Comparison of ENCODE assay signal across 8 mouse cellular contexts in the genomic region with DNA sequence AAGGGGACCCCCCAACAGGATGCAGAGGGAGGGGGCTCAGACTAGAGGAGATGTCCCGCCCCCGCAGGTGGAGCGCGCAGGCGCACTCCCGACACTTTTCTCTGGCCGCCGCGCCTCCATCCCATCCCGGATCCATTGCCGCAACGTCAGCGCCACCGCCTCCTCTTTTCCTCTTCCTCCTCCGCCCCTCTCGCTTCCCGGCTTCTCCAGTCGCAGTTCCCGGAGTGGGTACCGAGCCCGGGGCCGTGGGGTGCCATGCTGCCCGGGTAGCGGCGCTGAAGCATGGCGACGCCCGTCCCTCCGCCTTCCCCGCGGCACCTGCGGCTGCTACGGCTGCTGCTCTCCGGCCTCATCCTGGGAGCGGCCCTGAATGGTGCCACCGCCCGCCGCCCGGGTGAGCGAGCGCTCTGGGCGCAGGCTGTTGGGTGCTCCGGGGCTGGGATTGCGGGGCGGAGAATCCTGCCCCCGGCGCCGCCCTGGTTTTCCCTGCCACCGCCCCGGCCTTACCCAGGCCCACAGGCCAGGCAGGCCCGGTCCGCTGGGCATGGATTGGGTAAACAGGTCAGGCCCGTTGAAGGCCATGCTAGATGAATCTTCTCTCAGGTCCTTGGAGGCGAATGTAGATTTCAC. TPM values are rescaled to one million over a fixed set of nuclear protein-coding genes. Genes with fewer than 3 reads are reported as not detected.
DNase-seq lines count a peak whose midpoint lies in the region; ATAC-seq and TF ChIP-seq lines count a peak whose summit lies in the region.

No protein-coding gene starts in this region.

- H3K4me3 ChIP-seq in forebrain, embryonic 16.5 days (replicated peaks; ENCODE audit: low read length) = peak overlapping the region; percentile 89
- H3K4me3 ChIP-seq in liver, embryonic 14.5 days (ENCODE audit: insufficient read depth in 1 of 2, low read depth in 2 of 2, low read length in 2 of 2) = peak overlapping the region; percentile 15 to 18; a peak in 3 of 4 replicates
- peak overlapping the region; percentile 74 for H3K4me3 ChIP-seq in neural tube, embryonic 15.5 days (replicated peaks)

- peak overlapping the region; percentile 67 for H3K4me2 ChIP-seq in forebrain, embryonic 16.5 days (ENCODE audit: low read length)
- peak overlapping the region; percentile 40 for H3K4me2 ChIP-seq in liver, embryonic 14.5 days (ENCODE audit: low read depth)
- peak overlapping the region; percentile 74 for H3K4me2 ChIP-seq in neural tube, embryonic 15.5 days

- no peak for TF ChIP-seq EP300 in liver, embryonic 14.5 days (IDR thresholded peaks at IDR 0.05; ENCODE audit: low read depth)

- peaks cover 28% of the 10 kb centered on the region for H3K4me1 ChIP-seq in forebrain, embryonic 16.5 days (replicated peaks; ENCODE audit: control insufficient read depth, insufficient read depth, low read length)
- H3K4me1 ChIP-seq in liver, embryonic 14.5 days (replicated peaks; ENCODE audit: control insufficient read depth in 2 of 2, insufficient read depth in 2 of 2, low read length in 1 of 2) = no peaks in the 10 kb centered on the region
- peaks cover 42% of the 10 kb centered on the region for H3K4me1 ChIP-seq in neural tube, embryonic 15.5 days

- peak; percentile 87 for ATAC-seq in forebrain, embryonic 16.5 days
- no peak for ATAC-seq in liver, embryonic 14.5 days (ENCODE audit: insufficient read depth)
- peak; percentile 89 for ATAC-seq in neural tube, embryonic 15.5 days (ENCODE audit: low FRiP score)

- peak overlapping the region; percentile 95 for H3K9ac ChIP-seq in forebrain, embryonic 16.5 days (replicated peaks; ENCODE audit: low read depth, low read length)
- H3K9ac ChIP-seq in liver, embryonic 14.5 days (replicated peaks) = no peak overlapping the region
- peak overlapping the region; percentile 99 for H3K9ac ChIP-seq in neural tube, embryonic 15.5 days (replicated peaks)

- DNase-seq in CD4-positive helper T cell, adult 2 months (ENCODE audit: low read depth, low spot score) = peak; percentile 37
- DNase-seq in brain, embryonic 18.5 days (ENCODE audit: low read depth, low spot score) = peak; percentile 79
- DNase-seq in heart, postnatal 36 days = peak; percentile 72
- DNase-seq in layer of hippocampus, adult 11-12 months (ENCODE audit: low spot score) = peak; percentile 91
- no peak for DNase-seq in liver, embryonic 14.5 days (ENCODE audit: low read depth in 3 of 3, low spot score in 3 of 3)
- DNase-seq in urinary bladder, adult 18-20 months (ENCODE audit: low spot score in 2 of 2) = peak; percentile 42 to 48

- peaks cover 13% of the 10 kb centered on the region for H3K27me3 ChIP-seq in forebrain, embryonic 16.5 days (replicated peaks; ENCODE audit: control insufficient read depth, insufficient read depth, low read length)
- peaks cover 57% of the 10 kb centered on the region for H3K27me3 ChIP-seq in liver, embryonic 14.5 days (ENCODE audit: control insufficient read depth, insufficient read depth, low read length)
- peaks cover 20% of the 10 kb centered on the region for H3K27me3 ChIP-seq in neural tube, embryonic 15.5 days (replicated peaks)

- peaks cover 3% of the 10 kb centered on the region; the same call in 1 of the 2 replicates for H3K36me3 ChIP-seq in forebrain, embryonic 16.5 days (ENCODE audit: control insufficient read depth, insufficient read depth)
- no peaks in the 10 kb centered on the region for H3K36me3 ChIP-seq in liver, embryonic 14.5 days (replicated peaks; ENCODE audit: control insufficient read depth, insufficient read depth, low read depth)
- peaks cover 8% of the 10 kb centered on the region for H3K36me3 ChIP-seq in neural tube, embryonic 15.5 days

- intact Hi-C loops in heart, postnatal 36 days (cut with DNase I) = loop anchor here (1.0 kb wide), 1 partner anchor 24 kb away; no protein-coding TSS in a partner anchor

- under 1% methylated on average over 50 of the region's 54 CpGs for WGBS in forebrain, embryonic 16.5 days
- 3% methylated on average over 53 of the region's 54 CpGs for WGBS in liver, embryonic 14.5 days (ENCODE audit: insufficient replicate concordance)
- under 1% methylated on average over 52 of the region's 54 CpGs for WGBS in neural tube, embryonic 15.5 days

- TF ChIP-seq CTCF in liver, embryonic 14.5 days (IDR thresholded peaks at IDR 0.05; ENCODE audit: low read depth) = no peak

- H3K9me3 ChIP-seq in forebrain, embryonic 16.5 days (ENCODE audit: control insufficient read depth, low read length) = no peaks in the 10 kb centered on the region
- no peaks in the 10 kb centered on the region for H3K9me3 ChIP-seq in liver, embryonic 14.5 days (ENCODE audit: control insufficient read depth, low read length)
- H3K9me3 ChIP-seq in neural tube, embryonic 15.5 days (replicated peaks) = no peaks in the 10 kb centered on the region

- H3K27ac ChIP-seq in forebrain, embryonic 16.5 days (ENCODE audit: low read length) = peak overlapping the region; percentile 90
- no peak overlapping the region for H3K27ac ChIP-seq in liver, embryonic 14.5 days
- peak overlapping the region; percentile 87 for H3K27ac ChIP-seq in neural tube, embryonic 15.5 days (replicated peaks)

RNA-seq across cellular contexts. Expression of gene Npdc1, which starts 3.9 kb away (rescaled TPM):
- polyA plus RNA-seq in forebrain, embryonic 16.5 days (2015; fragmentation: Nextera tagmentation; extraction: Ambion mirVana) = 384 and 515 TPM in 2 replicates
- total RNA-seq in heart, postnatal 36 days (2021) = 10 to 100 TPM; 27.3 to 27.8 TPM
- 3.4 and 3.9 TPM in 2 replicates for polyA plus RNA-seq in liver, embryonic 14.5 days (2012; rRNA removed)
- 2.4 and 2.7 TPM in 2 replicates for polyA plus RNA-seq in liver, embryonic 14.5 days (2014; fragmentation: Nextera tagmentation; extraction: Ambion mirVana)
- 398 and 483 TPM in 2 replicates for polyA plus RNA-seq in neural tube, embryonic 15.5 days (2015; fragmentation: Nextera tagmentation; extraction: Ambion mirVana)

RNA-seq across cellular contexts. Expression of gene Entpd2, which starts 7.4 kb away (rescaled TPM):
- polyA plus RNA-seq in forebrain, embryonic 16.5 days (2015; fragmentation: Nextera tagmentation; extraction: Ambion mirVana) = 5.2 and 6.2 TPM in 2 replicates
- 10 to 100 TPM; 14.5 to 15.4 TPM for total RNA-seq in heart, postnatal 36 days (2021)
- polyA plus RNA-seq in liver, embryonic 14.5 days (2012; rRNA removed) = 0.18 and 0.30 TPM in 2 replicates
- polyA plus RNA-seq in liver, embryonic 14.5 days (2014; fragmentation: Nextera tagmentation; extraction: Ambion mirVana) = 0.23 TPM in 1 of 2 replicates, not detected in the other
- polyA plus RNA-seq in neural tube, embryonic 15.5 days (2015; fragmentation: Nextera tagmentation; extraction: Ambion mirVana) = 9.6 TPM in 2 replicates

RNA-seq across cellular contexts. Expression of gene Fut7, which starts 20.0 kb away (rescaled TPM):
- 0.31 TPM in 1 of 2 replicates, not detected in the other for polyA plus RNA-seq in forebrain, embryonic 16.5 days (2015; fragmentation: Nextera tagmentation; extraction: Ambion mirVana)
- under 1 TPM; 0.27 to 0.36 TPM for total RNA-seq in heart, postnatal 36 days (2021)
- polyA plus RNA-seq in liver, embryonic 14.5 days (2012; rRNA removed) = 0.55 and 0.58 TPM in 2 replicates
- 0.34 and 0.90 TPM in 2 replicates for polyA plus RNA-seq in liver, embryonic 14.5 days (2014; fragmentation: Nextera tagmentation; extraction: Ambion mirVana)
- 0.13 and 0.38 TPM in 2 replicates for polyA plus RNA-seq in neural tube, embryonic 15.5 days (2015; fragmentation: Nextera tagmentation; extraction: Ambion mirVana)

RNA-seq across cellular contexts. Expression of gene Abca2, which starts 25.4 kb away (rescaled TPM):
- polyA plus RNA-seq in forebrain, embryonic 16.5 days (2015; fragmentation: Nextera tagmentation; extraction: Ambion mirVana) = 12.2 and 14.9 TPM in 2 replicates
- 10 to 100 TPM; 35.5 to 39.9 TPM for total RNA-seq in heart, postnatal 36 days (2021)
- 2.4 and 2.5 TPM in 2 replicates for polyA plus RNA-seq in liver, embryonic 14.5 days (2012; rRNA removed)
- polyA plus RNA-seq in liver, embryonic 14.5 days (2014; fragmentation: Nextera tagmentation; extraction: Ambion mirVana) = 0.91 and 1.1 TPM in 2 replicates
- 11.2 and 13.4 TPM in 2 replicates for polyA plus RNA-seq in neural tube, embryonic 15.5 days (2015; fragmentation: Nextera tagmentation; extraction: Ambion mirVana)

RNA-seq across cellular contexts. Expression of gene Sapcd2, which starts 31.0 kb away (rescaled TPM):
- polyA plus RNA-seq in forebrain, embryonic 16.5 days (2015; fragmentation: Nextera tagmentation; extraction: Ambion mirVana) = 23.8 and 29.9 TPM in 2 replicates
- under 1 TPM; 0.46 to 0.56 TPM for total RNA-seq in heart, postnatal 36 days (2021)
- polyA plus RNA-seq in liver, embryonic 14.5 days (2012; rRNA removed) = 20.1 and 21.5 TPM in 2 replicates
- polyA plus RNA-seq in liver, embryonic 14.5 days (2014; fragmentation: Nextera tagmentation; extraction: Ambion mirVana) = 17.9 and 20.5 TPM in 2 replicates
- polyA plus RNA-seq in neural tube, embryonic 15.5 days (2015; fragmentation: Nextera tagmentation; extraction: Ambion mirVana) = 10.6 and 16.3 TPM in 2 replicates

Comparison
In these comparisons a context has a peak if more than half of its experiments do, and no peak if none do; other contexts are left out.
1. DNase-seq: peak in CD4-positive helper T cell, adult 2 months (single experiment), brain, embryonic 18.5 days (single experiment), heart, postnatal 36 days (2 of 2), layer of hippocampus, adult 11-12 months (single experiment) and urinary bladder, adult 18-20 months (2 of 2); none in liver, embryonic 14.5 days (0 of 3).
2. H3K4me3 ChIP-seq: peak in every context shown above with its lines; median percentile 89 in forebrain, embryonic 16.5 days; 74 in neural tube, embryonic 15.5 days; 16 in liver, embryonic 14.5 days.
3. RNA of gene Npdc1, which starts 3.9 kb away (polyA plus RNA-seq): 384 to 515 TPM in forebrain, embryonic 16.5 days and 398 to 483 TPM in neural tube, embryonic 15.5 days; 2.4 to 3.9 TPM in liver, embryonic 14.5 days; every median in the first group is over 10 times any median in the second.
4. Peak in every context shown above with its lines, with median percentiles within 50 percentile points of each other: H3K4me2 ChIP-seq.